Mouse (Mus musculus): Measurements from ENCODE around the gene Nt5m. TPM values are rescaled to one million over a fixed set of nuclear protein-coding genes. Genes with fewer than 3 reads are reported as not detected.
A peak's percentile ranks its signal among the peaks of the same experiment; 100 is the strongest.

Nt5m gene
- polyA plus RNA-seq, 1 experiment = 29.4 TPM

DNA sequence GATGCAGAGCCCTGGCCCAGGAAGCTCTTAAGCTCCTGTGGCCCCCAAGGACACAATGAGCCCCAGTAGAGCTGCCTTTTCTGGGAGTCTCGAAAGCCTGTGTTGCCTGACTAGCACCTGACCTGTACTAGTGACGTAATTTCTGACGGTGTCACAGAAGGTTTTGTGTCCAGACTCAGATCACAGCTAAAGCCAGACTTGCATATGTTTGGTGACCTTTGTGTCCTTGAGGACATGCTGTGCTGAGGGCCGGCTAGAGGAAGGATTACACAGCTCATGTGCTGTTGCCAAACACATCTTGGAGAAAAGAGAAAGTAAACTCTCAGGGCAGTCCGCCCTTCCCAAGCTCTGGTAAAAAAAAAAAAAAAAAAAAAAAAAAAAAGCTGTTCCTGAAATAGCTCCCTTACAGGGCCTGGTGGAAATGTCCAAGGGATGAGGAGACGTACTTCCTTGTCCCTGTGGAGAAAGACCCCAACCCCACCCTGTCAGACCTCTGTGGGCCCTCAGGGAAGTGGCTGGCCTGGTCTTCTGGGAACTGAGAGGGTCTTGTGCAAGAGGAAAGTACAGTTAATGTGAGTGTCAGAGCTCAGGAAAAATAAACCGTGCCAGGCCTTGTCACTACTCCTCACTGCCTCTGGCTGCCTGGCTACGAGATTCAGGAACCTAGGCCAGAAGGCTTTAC, 62.9 kb downstream of the Nt5m start:
- H3K27me3 ChIP-seq (ENCODE audit: control insufficient read depth, insufficient read depth, low read length) = no peaks in the 10 kb centered on the region
- peak overlapping the region; percentile 52 for H3K27ac ChIP-seq (ENCODE audit: insufficient read depth, low read depth, low read length)
- WGBS = 17% methylated on average over 8 of the region's 8 CpGs
- H3K4me1 ChIP-seq (ENCODE audit: control insufficient read depth, insufficient read depth, insufficient read length, low read length) = peaks cover 26% of the 10 kb centered on the region
- no peak for TF ChIP-seq CTCF (IDR thresholded peaks at IDR 0.05; ENCODE audit: extremely low read depth, insufficient read length, insufficient replicate concordance, low read depth, low read length)
- no peak for TF ChIP-seq POLR2A (IDR thresholded peaks at IDR 0.05; ENCODE audit: low read depth, low read length)
- H3K36me3 ChIP-seq (ENCODE audit: control insufficient read depth, insufficient read depth, low read length) = no peaks in the 10 kb centered on the region
- no peak overlapping the region for H3K4me3 ChIP-seq (ENCODE audit: low read depth, low read length)

GRCm38 (mm10) chr11:59906521-59907123, 67.4 kb downstream of the Nt5m start:
- Histone ChIP-seq H3K36me3 (ENCODE audit: control insufficient read depth, insufficient read depth, low read length) (no peaks in the 10 kb centered on the region), H3K27me3 (ENCODE audit: control insufficient read depth, insufficient read depth, low read length) (no peaks in the 10 kb centered on the region), H3K4me3 (ENCODE audit: low read depth, low read length) (no peak overlapping the region), H3K4me1 (ENCODE audit: control insufficient read depth, insufficient read depth, insufficient read length, low read length) (peaks cover 18% of the 10 kb centered on the region; the same call in 1 of the 2 replicates), H3K27ac (ENCODE audit: insufficient read depth, low read depth, low read length) (no peak overlapping the region)
- TF ChIP-seq CTCF (IDR thresholded peaks at IDR 0.05; ENCODE audit: extremely low read depth, insufficient read length, insufficient replicate concordance, low read depth, low read length) = no peak
- no peak for TF ChIP-seq POLR2A (IDR thresholded peaks at IDR 0.05; ENCODE audit: low read depth, low read length)
- WGBS = 90% methylated on average over 6 of the region's 6 CpGs

- H3K36me3 ChIP-seq (ENCODE audit: control insufficient read depth, insufficient read depth, low read length) = no peaks in the 10 kb centered on the region
- no peak for TF ChIP-seq POLR2A (IDR thresholded peaks at IDR 0.05; ENCODE audit: low read depth, low read length)
- no peak for TF ChIP-seq CTCF (IDR thresholded peaks at IDR 0.05; ENCODE audit: extremely low read depth, insufficient read length, insufficient replicate concordance, low read depth, low read length)
- no peak overlapping the region for H3K27ac ChIP-seq (ENCODE audit: insufficient read depth, low read depth, low read length)
- H3K27me3 ChIP-seq (ENCODE audit: control insufficient read depth, insufficient read depth, low read length) = no peaks in the 10 kb centered on the region
- WGBS = 37% methylated on average over 3 of the region's 3 CpGs
- H3K4me1 ChIP-seq (ENCODE audit: control insufficient read depth, insufficient read depth, insufficient read length, low read length) = peaks cover 11% of the 10 kb centered on the region; the same call in 1 of the 2 replicates
- no peak overlapping the region for H3K4me3 ChIP-seq (ENCODE audit: low read depth, low read length)
Observed at GRCm38 (mm10) chr11:59908446-59908845, 69.2 kb downstream of the Nt5m start.

GRCm38 (mm10) chr11:59910586-59910985, 71.3 kb downstream of the Nt5m start:
- Histone ChIP-seq H3K4me1 (ENCODE audit: control insufficient read depth, insufficient read depth, insufficient read length, low read length) (peaks cover 7% of the 10 kb centered on the region; the same call in 1 of the 2 replicates), H3K4me3 (ENCODE audit: low read depth, low read length) (no peak overlapping the region), H3K36me3 (ENCODE audit: control insufficient read depth, insufficient read depth, low read length) (no peaks in the 10 kb centered on the region), H3K27ac (ENCODE audit: insufficient read depth, low read depth, low read length) (no peak overlapping the region), H3K27me3 (ENCODE audit: control insufficient read depth, insufficient read depth, low read length) (no peaks in the 10 kb centered on the region)
- TF ChIP-seq POLR2A (IDR thresholded peaks at IDR 0.05; ENCODE audit: low read depth, low read length) (no peak), CTCF (IDR thresholded peaks at IDR 0.05; ENCODE audit: extremely low read depth, insufficient read length, insufficient replicate concordance, low read depth, low read length) (no peak)

DNA sequence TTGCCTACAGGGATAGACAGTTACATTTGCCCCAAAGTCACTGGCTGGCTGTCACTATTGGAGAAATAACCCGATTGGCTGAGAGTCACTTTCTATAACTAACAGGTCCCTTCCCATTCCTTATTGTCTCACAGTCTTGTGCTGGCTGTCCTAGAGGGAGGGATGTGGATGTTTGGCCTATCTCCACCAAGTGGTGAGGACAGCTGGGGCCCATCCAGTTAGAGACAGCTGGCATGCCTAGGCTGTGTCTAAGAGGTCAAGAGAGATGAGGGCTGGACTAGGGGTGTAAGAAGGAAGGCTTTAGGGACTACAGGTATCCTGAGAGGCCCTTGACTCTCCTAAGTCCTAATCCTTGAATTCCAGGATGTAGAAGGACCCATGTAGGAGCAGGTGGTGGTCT, 72.3 kb downstream of the Nt5m start:
- H3K27me3 ChIP-seq (ENCODE audit: control insufficient read depth, insufficient read depth, low read length) = no peaks in the 10 kb centered on the region
- no peak for TF ChIP-seq CTCF (IDR thresholded peaks at IDR 0.05; ENCODE audit: extremely low read depth, insufficient read length, insufficient replicate concordance, low read depth, low read length)
- no peak for TF ChIP-seq POLR2A (IDR thresholded peaks at IDR 0.05; ENCODE audit: low read depth, low read length)
- H3K4me3 ChIP-seq (ENCODE audit: low read depth, low read length) = no peak overlapping the region
- H3K27ac ChIP-seq (ENCODE audit: insufficient read depth, low read depth, low read length) = no peak overlapping the region
- WGBS = 88% methylated on average over 1 of the region's 1 CpGs
- H3K36me3 ChIP-seq (ENCODE audit: control insufficient read depth, insufficient read depth, low read length) = no peaks in the 10 kb centered on the region
- peaks cover 7% of the 10 kb centered on the region; the same call in 1 of the 2 replicates for H3K4me1 ChIP-seq (ENCODE audit: control insufficient read depth, insufficient read depth, insufficient read length, low read length)

DNA sequence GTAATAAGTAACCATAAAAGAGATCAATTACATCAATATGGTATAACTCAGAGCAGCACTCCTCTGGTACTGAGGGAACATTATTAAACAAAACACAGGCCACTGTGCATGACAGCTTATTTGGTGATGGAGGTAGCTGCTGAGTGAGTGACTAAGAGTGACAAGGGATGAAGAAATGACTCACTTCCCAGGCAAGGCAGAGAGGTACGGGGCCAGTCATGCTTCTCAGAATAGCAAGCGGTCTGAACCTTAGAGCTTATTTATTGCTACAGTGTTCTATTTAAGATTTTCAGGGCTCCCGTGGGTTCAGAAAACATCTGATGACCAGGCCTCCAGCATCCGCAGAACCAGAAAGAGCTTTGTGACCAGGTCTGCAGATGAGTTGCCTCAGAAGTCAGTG, 74.5 kb downstream of the Nt5m start:
- TF ChIP-seq POLR2A (IDR thresholded peaks at IDR 0.05; ENCODE audit: low read depth, low read length) (no peak), CTCF (IDR thresholded peaks at IDR 0.05; ENCODE audit: extremely low read depth, insufficient read length, insufficient replicate concordance, low read depth, low read length) (no peak)
- no peaks in the 10 kb centered on the region for H3K36me3 ChIP-seq (ENCODE audit: control insufficient read depth, insufficient read depth, low read length)
- 55% methylated on average over 4 of the region's 4 CpGs for WGBS
- no peak overlapping the region for H3K4me3 ChIP-seq (ENCODE audit: low read depth, low read length)
- no peaks in the 10 kb centered on the region for H3K27me3 ChIP-seq (ENCODE audit: control insufficient read depth, insufficient read depth, low read length)
- no peak overlapping the region for H3K27ac ChIP-seq (ENCODE audit: insufficient read depth, low read depth, low read length)
- H3K4me1 ChIP-seq (ENCODE audit: control insufficient read depth, insufficient read depth, insufficient read length, low read length) = peaks cover 4% of the 10 kb centered on the region; the same call in 1 of the 2 replicates

DNA sequence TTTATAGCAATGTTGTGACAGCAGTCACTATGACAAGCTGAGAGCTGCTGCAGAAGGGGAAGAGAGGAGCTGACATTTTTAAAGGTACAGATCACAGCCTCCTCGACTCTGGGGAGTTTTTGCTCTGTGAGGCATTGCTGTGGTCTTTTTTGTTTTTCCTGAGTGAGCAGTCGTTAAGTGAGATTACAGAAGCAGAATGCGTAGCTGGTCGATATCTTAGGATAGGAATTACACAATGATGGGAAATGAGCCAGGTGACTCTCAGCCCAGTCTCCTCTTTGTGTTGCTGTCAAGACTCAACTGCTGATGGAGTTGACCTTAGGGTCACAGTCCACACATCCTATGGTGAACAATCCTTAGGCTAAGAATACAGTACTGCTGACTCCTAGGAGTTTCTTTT, 78.8 kb downstream of the Nt5m start:
- no peak overlapping the region for H3K27ac ChIP-seq (ENCODE audit: insufficient read depth, low read depth, low read length)
- no peak for TF ChIP-seq CTCF (IDR thresholded peaks at IDR 0.05; ENCODE audit: extremely low read depth, insufficient read length, insufficient replicate concordance, low read depth, low read length)
- TF ChIP-seq POLR2A (IDR thresholded peaks at IDR 0.05; ENCODE audit: low read depth, low read length) = no peak
- no peaks in the 10 kb centered on the region for H3K36me3 ChIP-seq (ENCODE audit: control insufficient read depth, insufficient read depth, low read length)
- no peaks in the 10 kb centered on the region for H3K27me3 ChIP-seq (ENCODE audit: control insufficient read depth, insufficient read depth, low read length)
- H3K4me3 ChIP-seq (ENCODE audit: low read depth, low read length) = no peak overlapping the region
- WGBS = 5% methylated on average over 4 of the region's 4 CpGs
- no peaks in the 10 kb centered on the region for H3K4me1 ChIP-seq (ENCODE audit: control insufficient read depth, insufficient read depth, insufficient read length, low read length)
